29 mouse cellular contexts compared by ENCODE assay signal in genomic region chr11:117163098-117163497, GRCm38 (mm10). TPM values are rescaled to one million over a fixed set of nuclear protein-coding genes. Genes with fewer than 3 reads are reported as not detected.
DNase-seq lines count a peak whose midpoint lies in the region; ATAC-seq and TF ChIP-seq lines count a peak whose summit lies in the region.
"Had no signal": no experiment of that assay in that cellular context is flagged by ENCODE, and none has a peak within 500 bp of the region (broad histone marks: within the 10 kb centered on the region; RNA-seq: fewer than 3 reads in every experiment).

No protein-coding gene starts in this region.

- H3K36me3 ChIP-seq in heart, embryonic 13.5 days = peaks cover 29% of the 10 kb centered on the region
- H3K36me3 ChIP-seq in ES-E14 (ENCODE audit: control insufficient read depth, insufficient read depth, low read length, poor library complexity, severe bottlenecking) = peaks cover 13% of the 10 kb centered on the region
- H3K36me3 ChIP-seq in midbrain, embryonic 13.5 days = peaks cover 23% of the 10 kb centered on the region
- H3K36me3 ChIP-seq in kidney, embryonic 15.5 days = peaks cover 18% of the 10 kb centered on the region

- no peak; the same call in 1 of the 2 replicates for ATAC-seq in heart, embryonic 13.5 days (ENCODE audit: extremely low read depth, insufficient number of reproducible peaks, low FRiP score, low TSS enrichment)
- no peak for ATAC-seq in midbrain, embryonic 13.5 days
- no peak for ATAC-seq in kidney, embryonic 15.5 days (replicated peaks; ENCODE audit: low FRiP score)
- ATAC-seq: forebrain, embryonic 15.5 days; inflammation-experienced regulatory T-cells, adult 6 months; lung, postnatal 0 days; Patski had no signal

- peak overlapping the region; percentile 8; the same call in 1 of the 2 replicates for H3K9ac ChIP-seq in heart, embryonic 13.5 days
- peak overlapping the region; percentile 31; the same call in 1 of the 2 replicates for H3K9ac ChIP-seq in ES-E14 (ENCODE audit: insufficient read depth, low read depth, low read length, poor library complexity, severe bottlenecking)
- no peak overlapping the region for H3K9ac ChIP-seq in midbrain, embryonic 13.5 days (replicated peaks)
- H3K9ac ChIP-seq in kidney, embryonic 15.5 days = no peak overlapping the region
- H3K9ac ChIP-seq: embryonic facial prominence, embryonic 13.5 days; forebrain, embryonic 15.5 days; hindbrain, embryonic 15.5 days; liver, embryonic 13.5 days; stomach, embryonic 15.5 days had no signal

- H3K9me3 ChIP-seq in heart, embryonic 13.5 days = peaks cover 6% of the 10 kb centered on the region; the same call in 1 of the 2 replicates
- no peaks in the 10 kb centered on the region for H3K9me3 ChIP-seq in ES-E14 (ENCODE audit: control insufficient read depth, insufficient read depth, low read depth, low read length)
- no peaks in the 10 kb centered on the region for H3K9me3 ChIP-seq in midbrain, embryonic 13.5 days
- no peaks in the 10 kb centered on the region for H3K9me3 ChIP-seq in kidney, embryonic 15.5 days (replicated peaks)
- H3K9me3 ChIP-seq: embryonic facial prominence, embryonic 13.5 days; forebrain, embryonic 15.5 days; hindbrain, embryonic 10.5 days; hindbrain, embryonic 15.5 days; limb, embryonic 15.5 days; liver, embryonic 13.5 days; megakaryocyte, embryonic 14.5 days; stomach, embryonic 15.5 days had no signal

- H3K27me3 ChIP-seq in heart, embryonic 13.5 days (replicated peaks) = 0 out of 2 replicates have a peak, but pooled peaks cover 5% of the 10 kb centered on the region
- no peaks in the 10 kb centered on the region for H3K27me3 ChIP-seq in midbrain, embryonic 13.5 days
- H3K27me3 ChIP-seq in kidney, embryonic 15.5 days = no peaks in the 10 kb centered on the region
- H3K27me3 ChIP-seq: embryonic facial prominence, embryonic 13.5 days; forebrain, embryonic 15.5 days; hindbrain, embryonic 15.5 days; limb, embryonic 15.5 days; liver, embryonic 13.5 days; Patski; stomach, embryonic 15.5 days had no signal

- 0 out of 2 replicates have a peak overlapping the region, but pooled peaks have one; percentile 4 for H3K4me2 ChIP-seq in heart, embryonic 13.5 days
- no peak overlapping the region for H3K4me2 ChIP-seq in midbrain, embryonic 13.5 days (replicated peaks)
- no peak overlapping the region for H3K4me2 ChIP-seq in kidney, embryonic 15.5 days
- H3K4me2 ChIP-seq: embryonic facial prominence, embryonic 13.5 days; forebrain, embryonic 15.5 days; hindbrain, embryonic 15.5 days; limb, embryonic 15.5 days; liver, embryonic 13.5 days; stomach, embryonic 15.5 days had no signal

- peak; percentile 52 for DNase-seq in cerebellum, adult 11 months
- DNase-seq in cerebellum, postnatal 4 days (ENCODE audit: low spot score in 2 of 2) = no peak
- no peak for DNase-seq in heart, adult 11 months
- DNase-seq in ES-E14 (ENCODE audit: low read depth, low spot score) = no peak
- DNase-seq in cerebellum, adult 9-10 months = peak; percentile 65
- DNase-seq: adrenal gland, postnatal 10 days; embryo, embryonic 11 days; kidney, adult 11 months; kidney, postnatal 25 days; liver, embryonic 13.5 days; lung, adult 18-20 months; lung, postnatal 4 days; midbrain, embryonic 14.5 days; right cerebral cortex, postnatal 25 days had no signal

- H3K27ac ChIP-seq in heart, embryonic 13.5 days (replicated peaks) = peak overlapping the region; percentile 24; the same call in 1 of the 2 replicates
- peak overlapping the region; percentile 18; the same call in 1 of the 2 replicates for H3K27ac ChIP-seq in ES-E14 (ENCODE audit: insufficient read depth, low read depth, low read length, poor library complexity, severe bottlenecking)
- no peak overlapping the region for H3K27ac ChIP-seq in midbrain, embryonic 13.5 days
- H3K27ac ChIP-seq in kidney, embryonic 15.5 days = no peak overlapping the region
- H3K27ac ChIP-seq: embryonic facial prominence, embryonic 13.5 days; forebrain, embryonic 10.5 days; forebrain, embryonic 15.5 days; gastrocnemius, adult 2 months; hindbrain, embryonic 10.5 days; hindbrain, embryonic 15.5 days; limb, embryonic 15.5 days; liver, embryonic 13.5 days; stomach, embryonic 15.5 days had no signal

- WGBS in heart, embryonic 13.5 days = 58% methylated on average over 9 of the region's 9 CpGs
- WGBS in midbrain, embryonic 13.5 days = 76% methylated on average over 9 of the region's 9 CpGs
- 81% methylated on average over 9 of the region's 9 CpGs for WGBS in kidney, embryonic 15.5 days

- H3K4me3 ChIP-seq in heart, embryonic 13.5 days = no peak overlapping the region
- no peak overlapping the region for H3K4me3 ChIP-seq in ES-E14 (ENCODE audit: insufficient read depth in 1 of 2, low read depth in 1 of 2, low read length in 2 of 2, poor library complexity in 1 of 2, severe bottlenecking in 1 of 2)
- no peak overlapping the region for H3K4me3 ChIP-seq in midbrain, embryonic 13.5 days (replicated peaks)
- H3K4me3 ChIP-seq in kidney, embryonic 15.5 days (replicated peaks) = no peak overlapping the region
- H3K4me3 ChIP-seq: embryonic facial prominence, embryonic 13.5 days; forebrain, embryonic 10.5 days; forebrain, embryonic 15.5 days; gastrocnemius, adult 2 months; hindbrain, embryonic 10.5 days; hindbrain, embryonic 15.5 days; limb, embryonic 15.5 days; liver, embryonic 13.5 days; megakaryocyte, embryonic 14.5 days; stomach, embryonic 15.5 days had no signal

- in situ Hi-C loops in ES-E14 (cut with MboI; ENCODE audit: low sequenced_read_pairs in 2 of 2, unreplicated experiment in 2 of 2) = no loop called here

- H3K4me1 ChIP-seq in heart, embryonic 13.5 days = peaks cover 32% of the 10 kb centered on the region
- 0 out of 4 replicates have a peak, but pooled peaks cover 0 to 2% of the 10 kb centered on the region in 2 experiments for H3K4me1 ChIP-seq in ES-E14 (ENCODE audit: control insufficient read depth in 2 of 2, insufficient read depth in 2 of 2, low read length in 2 of 2, poor library complexity in 1 of 2)
- 0 out of 2 replicates have a peak, but pooled peaks cover 5% of the 10 kb centered on the region for H3K4me1 ChIP-seq in midbrain, embryonic 13.5 days (replicated peaks)
- H3K4me1 ChIP-seq in kidney, embryonic 15.5 days = peaks cover 8% of the 10 kb centered on the region; the same call in 1 of the 2 replicates
- H3K4me1 ChIP-seq: liver, embryonic 13.5 days; megakaryocyte, embryonic 14.5 days had no signal

TF ChIP-seq in ES-E14, 5 proteins besides CTCF, POLR2A, EP300 and RAD21:
- no peak for TF ChIP-seq ZC3H11A (IDR thresholded peaks at IDR 0.05; ENCODE audit: borderline replicate concordance, low read depth, low read length)
- TF ChIP-seq ZNF384 (IDR thresholded peaks at IDR 0.05; ENCODE audit: low read depth, low read length) = no peak
- no peak for TF ChIP-seq MAFK (IDR thresholded peaks at IDR 0.05; ENCODE audit: insufficient read depth, low read depth, low read length)
- no peak for TF ChIP-seq HCFC1 (IDR thresholded peaks at IDR 0.05; ENCODE audit: borderline replicate concordance, insufficient read depth, low read length)
- TF ChIP-seq CHD2 (IDR thresholded peaks at IDR 0.05; ENCODE audit: low read depth, low read length) = no peak
TF ChIP-seq in ES-E14: peak in this region for 0.

RNA-seq across cellular contexts. Expression of gene Sept9, which starts 36.4 kb away (rescaled TPM):
- polyA plus RNA-seq in heart, embryonic 13.5 days (2015; fragmentation: Nextera tagmentation; extraction: Ambion mirVana) = 69.3 and 75.5 TPM in 2 replicates
- 57.1 and 65.7 TPM in 2 replicates for total RNA-seq in ES-E14 (2012; rRNA removed)
- 121 and 125 TPM in 2 replicates for polyA plus RNA-seq in midbrain, embryonic 13.5 days (2015; fragmentation: Nextera tagmentation; extraction: Ambion mirVana)
- 120 and 126 TPM in 2 replicates for polyA plus RNA-seq in kidney, embryonic 15.5 days (2015; fragmentation: Nextera tagmentation; extraction: Ambion mirVana)

RNA-seq across cellular contexts. Expression of gene Sec14l1, which starts 48.1 kb away (rescaled TPM):
- 44.5 and 45.3 TPM in 2 replicates for polyA plus RNA-seq in heart, embryonic 13.5 days (2015; fragmentation: Nextera tagmentation; extraction: Ambion mirVana)
- total RNA-seq in ES-E14 (2012; rRNA removed) = 36.7 and 43.6 TPM in 2 replicates
- polyA plus RNA-seq in midbrain, embryonic 13.5 days (2015; fragmentation: Nextera tagmentation; extraction: Ambion mirVana) = 62.4 and 67.0 TPM in 2 replicates
- polyA plus RNA-seq in kidney, embryonic 15.5 days (2015; fragmentation: Nextera tagmentation; extraction: Ambion mirVana) = 66.5 and 69.0 TPM in 2 replicates

Comparison
In these comparisons a context has a peak if more than half of its experiments do, and no peak if none do; other contexts are left out.
1. DNase-seq: peak in cerebellum, adult 11 months (single experiment) and cerebellum, adult 9-10 months (single experiment); none in cerebellum, postnatal 4 days (0 of 2), heart, adult 11 months (single experiment) and ES-E14 (single experiment).
2. H3K27ac ChIP-seq: peak in heart, embryonic 13.5 days (single experiment) and ES-E14 (single experiment); none in midbrain, embryonic 13.5 days (single experiment) and kidney, embryonic 15.5 days (single experiment).
3. H3K9ac ChIP-seq: peak in heart, embryonic 13.5 days (single experiment) and ES-E14 (single experiment); none in midbrain, embryonic 13.5 days (single experiment) and kidney, embryonic 15.5 days (single experiment).